Mouse (Mus musculus) liver, embryonic 12.5 days (tissue): ENCODE measurements around the gene Ush2a. TPM values are rescaled to one million over a fixed set of nuclear protein-coding genes. Genes with fewer than 3 reads are reported as not detected.

Experiments
- ATAC-seq: fragments of 200-750 bp; cut with Nextera tagmentation; 2 replicates; pipeline ENCODE4 v1.8.0; 2017; ENCODE audit warnings: moderate number of reproducible peaks, mild to moderate bottlenecking, moderate library complexity
- H3K27ac ChIP-seq: fragments of 300-500 bp; sonication (generic); 2 replicates; pipeline ENCODE4 v1.5.1; 2016; ENCODE audit warnings: mild to moderate bottlenecking
- H3K27me3 ChIP-seq: fragments of 300-500 bp; sonication (generic); replicated peaks from 2 replicates; pipeline ENCODE4 v1.6.1; 2016; ENCODE audit warnings: mild to moderate bottlenecking, moderate library complexity
- H3K36me3 ChIP-seq: fragments of 300-500 bp; sonication (generic); 2 replicates; pipeline ENCODE4 v1.6.1; 2016; ENCODE audit warnings: mild to moderate bottlenecking, moderate library complexity
- H3K4me1 ChIP-seq: fragments of 300-500 bp; sonication (generic); 2 replicates; pipeline ENCODE4 v1.6.1; 2016
- H3K4me2 ChIP-seq: fragments of 300-500 bp; sonication (generic); 2 replicates; pipeline ENCODE4 v1.6.1; 2016; ENCODE audit warnings: mild to moderate bottlenecking, moderate library complexity
- H3K4me3 ChIP-seq: fragments of 300-500 bp; sonication (generic); 2 replicates; pipeline ENCODE4 v1.5.1; 2016; ENCODE audit warnings: mild to moderate bottlenecking, moderate library complexity
- H3K9ac ChIP-seq: fragments of 300-500 bp; sonication (generic); 2 replicates; pipeline ENCODE4 v1.6.1; 2016; ENCODE audit warnings: mild to moderate bottlenecking, moderate library complexity
- H3K9me3 ChIP-seq: fragments of 300-500 bp; sonication (generic); replicated peaks from 2 replicates; pipeline ENCODE4 v1.6.1; 2016; ENCODE audit warnings: mild to moderate bottlenecking, moderate library complexity
- WGBS: fragments of 180-500 bp; shearing (Covaris S2); methylation state at CpG from one replicate; pipeline ENCODE4 v1.1.7; 2016; ENCODE audit not compliant: insufficient replicate concordance; 5-methylcytosine and 5-hydroxymethylcytosine counted together
- polyA plus RNA-seq: library from polyadenylated mRNA; unstranded; fragments of >200 nt; fragmentation: Nextera tagmentation; extraction: Ambion mirVana; gene quantifications from 2 replicates; pipeline ENCODE4 v1.2.1, GENCODE M21; 2016

Gene Ush2a
- polyA plus RNA-seq, 1 experiment from 2014 or later = 0.06 TPM

GRCm38 (mm10) chr1:188568295-188568961, 306.6 kb downstream of the Ush2a start:
- Histone ChIP-seq H3K4me1 (no peaks in the 10 kb centered on the region), H3K36me3 (no peaks in the 10 kb centered on the region), H3K4me2 (no peak overlapping the region), H3K27ac (no peak overlapping the region), H3K9ac (no peak overlapping the region), H3K4me3 (no peak overlapping the region), H3K9me3 (no peaks in the 10 kb centered on the region), H3K27me3 (no peaks in the 10 kb centered on the region)
- WGBS = 77% methylated on average over 9 of the region's 9 CpGs
- ATAC-seq = no peak

DNA sequence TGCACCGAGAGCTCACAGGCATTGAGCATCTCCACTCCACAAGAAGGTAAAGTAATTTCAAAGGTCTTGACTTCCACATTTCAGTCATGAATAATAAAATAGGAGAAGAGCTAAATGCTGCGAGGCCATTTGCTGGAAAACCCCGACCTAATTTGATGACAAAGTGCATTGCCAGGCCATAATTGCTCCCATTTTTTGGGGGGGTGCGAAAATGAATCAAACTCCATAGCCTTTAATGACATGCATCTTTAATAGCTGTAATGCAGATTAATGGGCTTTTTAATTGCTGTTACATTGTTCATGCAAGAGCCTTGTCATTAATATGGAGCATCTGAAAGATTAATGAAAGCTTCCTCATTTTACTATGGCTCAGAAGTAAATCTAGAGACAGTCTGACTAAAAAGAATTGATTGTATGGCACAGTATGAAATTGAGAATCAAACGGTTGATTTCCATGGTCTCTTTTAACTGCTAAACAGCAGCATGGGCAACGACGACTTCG, 314.5 kb downstream of the Ush2a start:
- no peaks in the 10 kb centered on the region for H3K27me3 ChIP-seq
- 69% methylated on average over 8 of the region's 8 CpGs for WGBS
- no peak overlapping the region for H3K27ac ChIP-seq
- no peak overlapping the region for H3K4me2 ChIP-seq
- H3K4me3 ChIP-seq = no peak overlapping the region
- H3K9me3 ChIP-seq = no peaks in the 10 kb centered on the region
- H3K4me1 ChIP-seq = no peaks in the 10 kb centered on the region
- no peaks in the 10 kb centered on the region for H3K36me3 ChIP-seq
- ATAC-seq = no peak
- no peak overlapping the region for H3K9ac ChIP-seq

GRCm38 (mm10) chr1:188577376-188577775, 315.6 kb downstream of the Ush2a start:
- WGBS = 75% methylated on average over 4 of the region's 4 CpGs
- ATAC-seq = no peak
- H3K27ac ChIP-seq = no peak overlapping the region
- H3K4me1 ChIP-seq = no peaks in the 10 kb centered on the region
- no peaks in the 10 kb centered on the region for H3K27me3 ChIP-seq
- no peaks in the 10 kb centered on the region for H3K36me3 ChIP-seq
- H3K9ac ChIP-seq = no peak overlapping the region
- H3K9me3 ChIP-seq = no peaks in the 10 kb centered on the region
- no peak overlapping the region for H3K4me2 ChIP-seq
- no peak overlapping the region for H3K4me3 ChIP-seq

- Histone ChIP-seq H3K4me1 (no peaks in the 10 kb centered on the region), H3K4me2 (no peak overlapping the region), H3K27ac (no peak overlapping the region), H3K4me3 (no peak overlapping the region), H3K27me3 (no peaks in the 10 kb centered on the region), H3K36me3 (no peaks in the 10 kb centered on the region), H3K9ac (no peak overlapping the region), H3K9me3 (no peaks in the 10 kb centered on the region)
- WGBS = 57% methylated on average over 4 of the region's 4 CpGs
- ATAC-seq = no peak
Observed at GRCm38 (mm10) chr1:188581136-188581535, 319.3 kb downstream of the Ush2a start.

GRCm38 (mm10) chr1:188595251-188595650, 333.4 kb downstream of the Ush2a start:
- WGBS = 61% methylated on average over 4 of the region's 4 CpGs
- H3K4me1 ChIP-seq = no peaks in the 10 kb centered on the region
- H3K36me3 ChIP-seq = no peaks in the 10 kb centered on the region
- no peak overlapping the region for H3K27ac ChIP-seq
- ATAC-seq = no peak
- H3K4me2 ChIP-seq = no peak overlapping the region
- no peaks in the 10 kb centered on the region for H3K27me3 ChIP-seq
- H3K9me3 ChIP-seq = no peaks in the 10 kb centered on the region
- H3K9ac ChIP-seq = no peak overlapping the region
- H3K4me3 ChIP-seq = no peak overlapping the region

- H3K27me3 ChIP-seq = no peaks in the 10 kb centered on the region
- H3K27ac ChIP-seq = no peak overlapping the region
- 76% methylated on average over 7 of the region's 7 CpGs for WGBS
- no peak for ATAC-seq
- H3K4me3 ChIP-seq = no peak overlapping the region
- no peaks in the 10 kb centered on the region for H3K9me3 ChIP-seq
- H3K4me1 ChIP-seq = no peaks in the 10 kb centered on the region
- no peaks in the 10 kb centered on the region for H3K36me3 ChIP-seq
- no peak overlapping the region for H3K9ac ChIP-seq
- H3K4me2 ChIP-seq = no peak overlapping the region
Observed at GRCm38 (mm10) chr1:188598052-188598451, 336.2 kb downstream of the Ush2a start.

GRCm38 (mm10) chr1:188599134-188599533, 337.3 kb downstream of the Ush2a start:
- Histone ChIP-seq H3K9ac (no peak overlapping the region), H3K9me3 (no peaks in the 10 kb centered on the region), H3K4me2 (no peak overlapping the region), H3K4me3 (no peak overlapping the region), H3K27me3 (no peaks in the 10 kb centered on the region), H3K4me1 (no peaks in the 10 kb centered on the region), H3K27ac (no peak overlapping the region), H3K36me3 (no peaks in the 10 kb centered on the region)
- WGBS = 68% methylated on average over 8 of the region's 8 CpGs
- no peak for ATAC-seq

DNA sequence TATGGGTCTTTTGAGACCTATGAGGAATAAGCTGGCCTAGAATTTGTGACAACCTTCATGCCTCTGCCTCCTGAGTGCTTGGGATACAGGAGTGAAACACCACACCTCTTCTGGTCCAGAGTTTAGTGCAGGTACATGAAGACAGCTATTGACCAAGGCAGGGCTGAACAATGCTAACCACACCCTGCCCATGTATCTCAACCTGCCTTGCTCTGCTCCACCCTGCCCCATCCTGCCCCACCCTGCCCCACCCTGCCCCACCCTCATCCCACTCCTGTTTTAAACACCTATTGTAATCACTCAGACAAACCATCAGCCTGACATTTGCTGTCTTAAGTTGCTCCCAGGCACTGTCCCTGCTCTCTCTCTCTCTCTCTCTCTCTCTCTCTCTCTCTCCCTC, 344.6 kb downstream of the Ush2a start:
- peak; percentile 46; the same call in 1 of the 2 replicates for ATAC-seq
- H3K9ac ChIP-seq = no peak overlapping the region
- no peaks in the 10 kb centered on the region for H3K36me3 ChIP-seq
- H3K27me3 ChIP-seq = no peaks in the 10 kb centered on the region
- H3K9me3 ChIP-seq = no peaks in the 10 kb centered on the region
- no peak overlapping the region for H3K4me3 ChIP-seq
- no peak overlapping the region for H3K4me2 ChIP-seq
- H3K4me1 ChIP-seq = no peaks in the 10 kb centered on the region
- no peak overlapping the region for H3K27ac ChIP-seq

DNA sequence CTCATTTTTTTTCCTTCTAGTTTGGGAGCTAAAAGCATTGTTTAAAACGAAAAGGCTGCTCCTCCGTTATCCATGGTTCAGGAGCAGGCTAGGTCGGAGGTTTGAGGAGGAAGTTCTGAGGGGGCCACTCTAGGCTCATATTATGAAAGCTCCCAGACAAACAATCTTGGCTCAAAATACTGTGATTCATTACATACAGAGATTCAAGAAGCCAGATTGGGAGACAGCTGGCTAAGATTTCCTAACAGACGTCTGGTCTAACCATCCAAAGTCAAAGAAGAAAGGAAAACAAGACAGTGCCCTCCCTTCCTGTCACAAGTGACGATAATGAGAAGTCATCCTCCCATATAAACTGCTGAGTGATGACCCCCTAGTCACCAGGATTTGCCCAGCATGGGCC, 354.7 kb downstream of the Ush2a start:
- Histone ChIP-seq H3K27ac (no peak overlapping the region), H3K4me2 (no peak overlapping the region), H3K9ac (no peak overlapping the region), H3K27me3 (no peaks in the 10 kb centered on the region), H3K4me3 (no peak overlapping the region), H3K36me3 (no peaks in the 10 kb centered on the region), H3K4me1 (no peaks in the 10 kb centered on the region), H3K9me3 (no peaks in the 10 kb centered on the region)
- 49% methylated on average over 5 of the region's 5 CpGs for WGBS
- no peak for ATAC-seq

DNA sequence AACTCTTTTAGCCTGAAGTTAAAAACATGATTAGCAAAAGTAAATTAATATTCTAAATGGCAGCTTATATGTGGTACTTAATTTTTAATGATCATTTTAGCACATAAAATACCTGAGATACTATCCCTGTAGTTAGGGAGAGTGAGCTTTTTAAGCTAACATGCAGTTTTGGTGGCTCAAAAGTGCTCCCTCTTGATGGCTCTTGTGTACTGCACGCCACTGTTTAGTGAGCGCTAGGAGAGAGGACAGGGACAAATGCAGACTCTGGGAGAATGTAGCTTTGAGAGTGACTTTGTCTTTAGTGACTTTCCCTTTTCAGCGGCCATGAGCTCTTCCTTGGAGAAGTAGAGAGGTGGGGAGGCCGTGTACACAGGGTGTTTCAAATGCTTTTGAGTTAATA, 371.9 kb downstream of the Ush2a start:
- ATAC-seq = no peak
- Histone ChIP-seq H3K27ac (no peak overlapping the region), H3K36me3 (no peaks in the 10 kb centered on the region), H3K4me2 (no peak overlapping the region), H3K9me3 (no peaks in the 10 kb centered on the region), H3K4me3 (no peak overlapping the region), H3K9ac (no peak overlapping the region), H3K27me3 (no peaks in the 10 kb centered on the region), H3K4me1 (no peaks in the 10 kb centered on the region)
- 51% methylated on average over 4 of the region's 4 CpGs for WGBS

GRCm38 (mm10) chr1:188639666-188640065, 377.8 kb downstream of the Ush2a start:
- Histone ChIP-seq H3K4me3 (no peak overlapping the region), H3K27me3 (no peaks in the 10 kb centered on the region), H3K9ac (no peak overlapping the region), H3K4me1 (no peaks in the 10 kb centered on the region), H3K9me3 (no peaks in the 10 kb centered on the region), H3K4me2 (no peak overlapping the region), H3K27ac (no peak overlapping the region), H3K36me3 (no peaks in the 10 kb centered on the region)
- ATAC-seq = no peak

DNA sequence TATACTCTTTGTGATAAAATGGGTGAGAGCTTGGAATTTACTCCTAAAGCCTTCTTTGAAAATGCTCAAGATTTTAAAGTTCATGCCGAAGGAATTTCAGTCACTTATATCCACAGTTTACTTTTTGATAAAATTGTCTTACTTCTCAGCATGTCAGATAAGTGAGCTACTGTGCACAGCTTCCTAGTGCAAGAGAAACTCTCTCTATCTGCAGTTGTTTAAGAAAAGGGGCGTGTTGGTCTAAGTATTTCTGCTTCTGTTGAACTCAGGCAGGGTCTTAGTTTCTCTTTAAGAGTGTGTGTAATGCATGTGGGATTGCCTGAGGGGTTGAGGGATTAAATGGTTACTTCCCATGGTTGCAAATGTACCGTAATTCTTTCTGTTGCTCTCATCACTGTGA, 381.3 kb downstream of the Ush2a start:
- Histone ChIP-seq H3K27me3 (no peaks in the 10 kb centered on the region), H3K9me3 (no peaks in the 10 kb centered on the region), H3K4me3 (no peak overlapping the region), H3K4me1 (no peaks in the 10 kb centered on the region), H3K36me3 (no peaks in the 10 kb centered on the region), H3K9ac (no peak overlapping the region), H3K27ac (no peak overlapping the region), H3K4me2 (no peak overlapping the region)
- 67% methylated on average over 3 of the region's 3 CpGs for WGBS
- ATAC-seq = no peak

- H3K27me3 ChIP-seq = no peaks in the 10 kb centered on the region
- no peak overlapping the region for H3K4me3 ChIP-seq
- no peak overlapping the region for H3K27ac ChIP-seq
- no peaks in the 10 kb centered on the region for H3K9me3 ChIP-seq
- ATAC-seq = no peak
- no peak overlapping the region for H3K9ac ChIP-seq
- WGBS = 56% methylated on average over 3 of the region's 3 CpGs
- no peaks in the 10 kb centered on the region for H3K4me1 ChIP-seq
- H3K36me3 ChIP-seq = no peaks in the 10 kb centered on the region
- H3K4me2 ChIP-seq = no peak overlapping the region
Observed at GRCm38 (mm10) chr1:188653001-188653400, 391.2 kb downstream of the Ush2a start.
